Mouse (Mus musculus): ENCODE measurements around the gene Ap3d1.

Ap3d1 gene

GRCm38 (mm10) chr10:80742180-80742978, at the start of gene Ap3d1:
Gene Ap3d1 (minus strand): TSS chr10:80742264.
- peak; percentile 99 for DNase-seq

GRCm38 (mm10) chr10:80791476-80792174, 49.6 kb upstream of the Ap3d1 start:
- DNase-seq, result no peak

- no peak for DNase-seq
Measured at GRCm38 (mm10) chr10:80790761-80791404, 48.8 kb upstream of the Ap3d1 start.

GRCm38 (mm10) chr10:80787517-80787916, 45.5 kb upstream of the Ap3d1 start:
- no peak for DNase-seq

GRCm38 (mm10) chr10:80785963-80786362, 43.9 kb upstream of the Ap3d1 start:
- DNase-seq, result no peak

GRCm38 (mm10) chr10:80784871-80785270, 42.8 kb upstream of the Ap3d1 start:
- DNase-seq, result no peak

GRCm38 (mm10) chr10:80784302-80784701, 42.2 kb upstream of the Ap3d1 start:
- DNase-seq, result no peak

- DNase-seq, result no peak
Measured at GRCm38 (mm10) chr10:80779565-80779964, 37.5 kb upstream of the Ap3d1 start.

GRCm38 (mm10) chr10:80777123-80777522, 35.1 kb upstream of the Ap3d1 start:
- no peak for DNase-seq

GRCm38 (mm10) chr10:80776358-80776869, 34.4 kb upstream of the Ap3d1 start:
- DNase-seq, result no peak

GRCm38 (mm10) chr10:80775731-80776130, 33.7 kb upstream of the Ap3d1 start:
- DNase-seq, result no peak

- no peak for DNase-seq
Measured at GRCm38 (mm10) chr10:80774981-80775380, 32.9 kb upstream of the Ap3d1 start.

- DNase-seq, result peak; percentile 78
Measured at GRCm38 (mm10) chr10:80774549-80774948, 32.5 kb upstream of the Ap3d1 start.

GRCm38 (mm10) chr10:80773816-80774215, 31.8 kb upstream of the Ap3d1 start:
- no peak for DNase-seq

GRCm38 (mm10) chr10:80768365-80768764, 26.3 kb upstream of the Ap3d1 start:
- no peak for DNase-seq

GRCm38 (mm10) chr10:80766161-80766815, 24.2 kb upstream of the Ap3d1 start:
- peak; percentile 71 for DNase-seq

- DNase-seq, result no peak
Measured at GRCm38 (mm10) chr10:80765746-80766145, 23.7 kb upstream of the Ap3d1 start.

- no peak for DNase-seq
Measured at GRCm38 (mm10) chr10:80763502-80763901, 21.4 kb upstream of the Ap3d1 start.

GRCm38 (mm10) chr10:80761821-80762220, 19.8 kb upstream of the Ap3d1 start:
- no peak for DNase-seq

GRCm38 (mm10) chr10:80760596-80761524, 18.8 kb upstream of the Ap3d1 start:
- DNase-seq, result peak; percentile 60

GRCm38 (mm10) chr10:80758651-80759050, 16.6 kb upstream of the Ap3d1 start:
- no peak for DNase-seq

GRCm38 (mm10) chr10:80757717-80758116, 15.7 kb upstream of the Ap3d1 start:
- DNase-seq, result peak; percentile 84
